Mouse (Mus musculus) thymus, adult 2 months (tissue): ENCODE results near the gene Cst6.

Experiments
- CTCF ChIP-seq: fragments of 200-500 bp; IDR thresholded peaks from 2 replicates; pipeline ENCODE4 v1.5.1; 2012; ENCODE audit warnings: mild to moderate bottlenecking, control low read depth, low read length, moderate library complexity, borderline replicate concordance; ENCODE audit not compliant: control insufficient read depth, poor library complexity, insufficient read depth; ENCODE audit errors: extremely low read depth
- POLR2A ChIP-seq: fragments of 200-500 bp; IDR thresholded peaks from 2 replicates; pipeline ENCODE4 v1.6.1; 2012; ENCODE audit warnings: mild to moderate bottlenecking, low read length, control low read depth, moderate library complexity; ENCODE audit not compliant: control insufficient read depth, poor library complexity, insufficient read depth; ENCODE audit errors: extremely low read depth

GRCm38 (mm10) chr19:5306968-5307734 lies 42.2 kb downstream of the Cst6 start:
- no peak for TF ChIP-seq CTCF
- TF ChIP-seq POLR2A = no peak
